Mouse (Mus musculus) erythroblast, embryonic 14.5 days (primary cell): ENCODE measurements around the gene Gm49337. TPM values are rescaled to one million over a fixed set of nuclear protein-coding genes. Genes with fewer than 3 reads are reported as not detected.

Source experiments
- H3K27me3 ChIP-seq: 2 replicates; pipeline ENCODE4 v1.6.1; 2012; ENCODE audit warnings: inconsistent platforms; ENCODE audit not compliant: control insufficient read depth
- H3K36me3 ChIP-seq: 2 replicates; pipeline ENCODE4 v1.6.1; 2012; ENCODE audit warnings: mild to moderate bottlenecking, inconsistent platforms; ENCODE audit not compliant: control insufficient read depth
- H3K4me1 ChIP-seq: 2 replicates; pipeline ENCODE4 v1.6.1; 2012; ENCODE audit warnings: inconsistent platforms; ENCODE audit not compliant: control insufficient read depth
- H3K4me3 ChIP-seq: replicated peaks from 2 replicates; pipeline ENCODE3; 2012; ENCODE audit warnings: moderate library complexity, mild to moderate bottlenecking, inconsistent platforms
- H3K9me3 ChIP-seq: 2 replicates; pipeline ENCODE4 v1.6.1; 2012; ENCODE audit warnings: low read length, inconsistent platforms, mixed read lengths; ENCODE audit not compliant: control insufficient read depth
- GATA1 ChIP-seq: IDR thresholded peaks from 2 replicates; pipeline ENCODE4 v1.6.1; 2012; ENCODE audit warnings: low read length, inconsistent platforms, mixed read lengths
- TAL1 ChIP-seq: IDR thresholded peaks from 3 replicates; pipeline ENCODE4 v1.6.1; 2012; ENCODE audit warnings: low read length, inconsistent platforms, mixed read lengths
- polyA plus RNA-seq: library from polyadenylated mRNA; stranded (reverse); fragments of >175 nt; gene quantifications from 2 replicates; pipeline ENCODE4 v1.2.3, GENCODE M21; 2012

The Gm49337 gene
- polyA plus RNA-seq, 1 experiment: not detected

- no peaks in the 10 kb centered on the region; the same call in 1 of the 2 replicates for H3K9me3 ChIP-seq
- H3K4me1 ChIP-seq: peaks cover 10% of the 10 kb centered on the region
- H3K36me3 ChIP-seq: no peaks in the 10 kb centered on the region
- TF ChIP-seq GATA1 (no peak), TAL1 (no peak)
- H3K27me3 ChIP-seq: peaks cover 52% of the 10 kb centered on the region
- no peak overlapping the region for H3K4me3 ChIP-seq
Measured at GRCm38 (mm10) chr4:116141736-116142135, 31.4 kb upstream of the Gm49337 start.

DNA sequence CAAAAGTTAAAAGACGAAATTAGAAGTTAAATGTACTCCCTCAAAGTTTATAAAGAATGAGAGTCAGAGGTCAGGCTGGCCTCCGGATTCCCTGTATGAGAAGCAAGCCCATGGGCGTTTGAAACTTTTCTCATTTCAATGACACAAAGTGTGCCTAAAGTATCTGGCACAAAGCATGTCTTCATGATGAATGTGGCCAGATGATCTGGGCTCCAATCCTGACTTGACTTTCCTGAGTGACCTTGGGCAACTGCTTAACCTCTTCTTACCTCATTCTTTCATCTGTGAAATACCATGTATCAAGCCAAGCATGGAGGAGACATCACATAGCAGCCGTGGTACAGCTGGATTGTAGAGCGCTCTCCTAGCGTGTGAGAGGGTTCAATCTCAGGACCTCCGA, 30.9 kb upstream of the Gm49337 start:
- Histone ChIP-seq H3K36me3 (no peaks in the 10 kb centered on the region), H3K27me3 (peaks cover 52% of the 10 kb centered on the region), H3K4me3 (no peak overlapping the region), H3K9me3 (peaks cover 3% of the 10 kb centered on the region), H3K4me1 (peaks cover 10% of the 10 kb centered on the region)
- TF ChIP-seq TAL1 (no peak), GATA1 (no peak)

DNA sequence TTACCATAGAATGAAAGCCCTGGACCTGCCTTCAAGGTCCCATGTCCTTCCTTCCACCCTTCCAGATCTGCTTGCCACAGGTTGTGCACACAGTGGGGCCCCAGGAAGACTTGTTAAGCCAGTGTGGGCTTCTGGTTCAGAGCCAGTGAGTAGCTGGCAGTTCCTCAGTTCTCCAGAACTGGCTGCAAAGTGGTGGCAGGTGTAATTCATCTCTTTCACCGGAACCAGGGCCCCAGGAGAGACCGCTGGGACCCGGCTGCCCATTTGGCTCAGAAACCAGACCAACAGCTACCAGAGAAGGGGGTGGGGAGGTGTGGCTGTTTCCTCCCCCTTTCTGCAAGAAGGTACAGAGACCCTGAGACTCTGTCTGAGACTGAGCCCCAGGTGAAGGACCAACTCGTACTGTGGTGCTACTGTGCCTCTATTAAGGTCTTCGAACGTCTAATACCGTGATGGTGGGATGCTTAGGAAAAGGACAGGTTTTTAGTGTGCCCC, 29.8 kb upstream of the Gm49337 start:
- TF ChIP-seq TAL1 (no peak), GATA1 (no peak)
- peaks cover 5% of the 10 kb centered on the region for H3K9me3 ChIP-seq
- H3K4me3 ChIP-seq: no peak overlapping the region
- H3K27me3 ChIP-seq: peaks cover 54% of the 10 kb centered on the region
- peaks cover 10% of the 10 kb centered on the region for H3K4me1 ChIP-seq
- no peaks in the 10 kb centered on the region for H3K36me3 ChIP-seq

DNA sequence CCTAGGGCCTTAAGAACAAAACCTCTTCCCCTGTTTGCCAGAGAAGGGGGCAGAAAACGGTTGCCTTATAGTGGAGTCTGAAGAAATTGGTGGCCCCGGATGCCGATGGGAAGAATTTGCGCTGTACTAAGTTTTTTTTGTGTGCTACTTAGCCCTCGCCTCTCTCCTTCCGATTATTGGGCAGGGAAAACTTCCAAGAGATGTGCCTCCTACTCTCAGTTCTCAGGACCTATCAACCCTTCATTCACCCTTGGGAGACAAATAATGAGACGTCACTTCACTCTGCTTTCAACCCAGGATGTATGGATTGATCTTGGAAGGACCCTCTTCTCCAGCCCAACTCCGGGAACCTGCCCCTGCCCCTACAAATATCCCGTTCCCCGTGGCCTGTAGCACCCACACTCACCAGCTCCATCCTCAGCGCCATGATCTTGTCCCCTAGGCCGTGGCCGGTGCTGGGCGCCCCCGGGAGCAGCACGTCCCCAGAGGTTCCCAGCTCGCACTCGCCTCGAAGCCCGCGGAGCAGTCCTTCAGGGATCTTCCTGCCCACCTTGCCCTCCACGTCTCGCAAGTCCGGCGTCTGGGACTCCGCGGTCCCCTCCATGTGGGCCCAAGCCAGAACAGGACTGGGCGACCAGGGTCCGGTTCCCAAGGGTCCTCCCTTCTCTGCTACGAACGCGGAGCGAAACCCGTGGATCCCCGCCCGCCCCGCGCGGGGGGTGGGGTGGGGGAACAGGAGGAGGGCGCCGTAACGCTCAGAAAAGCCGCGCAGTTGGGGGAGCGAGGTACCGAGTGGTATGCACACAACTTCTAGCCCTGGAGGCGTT, 29.1 kb upstream of the Gm49337 start:
- Histone ChIP-seq H3K27me3 (peaks cover 54% of the 10 kb centered on the region), H3K4me1 (peaks cover 10% of the 10 kb centered on the region), H3K9me3 (peaks cover 5% of the 10 kb centered on the region), H3K36me3 (no peaks in the 10 kb centered on the region), H3K4me3 (peak overlapping the region; percentile 57)
- no peak for TF ChIP-seq TAL1
- TF ChIP-seq GATA1: no peak

DNA sequence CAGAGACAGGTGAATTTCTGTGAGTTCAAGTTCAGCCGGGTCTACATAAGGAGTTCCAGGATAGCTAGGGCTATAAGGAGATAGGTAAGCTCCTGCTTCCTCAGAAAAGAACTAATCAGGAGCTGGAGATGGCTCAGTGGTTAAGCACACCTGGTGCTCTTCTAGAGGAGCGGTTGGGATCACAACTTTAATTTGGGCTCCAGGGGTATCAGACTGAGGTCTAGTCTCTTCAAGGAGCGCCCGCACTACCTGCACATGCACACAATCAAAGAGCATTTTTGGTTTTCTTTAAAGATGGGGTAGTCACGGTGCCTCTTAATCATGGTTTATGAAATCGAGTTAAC, 23.4 kb upstream of the Gm49337 start:
- Histone ChIP-seq H3K4me3 (peak overlapping the region; percentile 80), H3K4me1 (peaks cover 25% of the 10 kb centered on the region), H3K27me3 (peaks cover 11% of the 10 kb centered on the region), H3K36me3 (peaks cover 31% of the 10 kb centered on the region), H3K9me3 (peaks cover 5% of the 10 kb centered on the region)
- TF ChIP-seq GATA1 (no peak), TAL1 (no peak)

- Histone ChIP-seq H3K27me3 (peaks cover 6% of the 10 kb centered on the region), H3K4me1 (peaks cover 25% of the 10 kb centered on the region), H3K9me3 (peaks cover 5% of the 10 kb centered on the region), H3K4me3 (peak overlapping the region; percentile 80), H3K36me3 (peaks cover 36% of the 10 kb centered on the region)
- no peak for TF ChIP-seq TAL1
- TF ChIP-seq GATA1: no peak
Measured at GRCm38 (mm10) chr4:116150156-116150861, 22.9 kb upstream of the Gm49337 start.

DNA sequence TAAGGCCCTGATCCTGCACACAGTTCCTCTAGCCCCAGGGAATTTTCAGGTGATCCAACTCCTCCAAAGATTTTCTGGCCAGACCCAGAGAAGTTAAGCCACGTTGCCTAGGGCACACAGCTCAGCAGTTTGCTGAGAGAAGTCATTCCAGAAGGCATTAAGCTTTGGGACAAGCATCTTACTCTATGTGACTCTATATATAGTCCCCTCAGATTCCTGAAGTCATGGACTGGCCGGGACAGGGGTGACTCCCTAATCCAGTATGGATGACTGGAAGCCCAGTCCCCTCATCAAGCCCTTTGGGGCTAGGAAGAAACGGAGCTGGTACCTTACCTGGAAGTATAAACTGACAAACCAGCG, 22.3 kb upstream of the Gm49337 start:
- TF ChIP-seq TAL1: no peak
- no peak for TF ChIP-seq GATA1
- H3K4me3 ChIP-seq: peak overlapping the region; percentile 80
- H3K36me3 ChIP-seq: peaks cover 41% of the 10 kb centered on the region
- peaks cover 25% of the 10 kb centered on the region for H3K4me1 ChIP-seq
- peaks cover 5% of the 10 kb centered on the region for H3K9me3 ChIP-seq
- H3K27me3 ChIP-seq: peaks cover 2% of the 10 kb centered on the region

- peaks cover 25% of the 10 kb centered on the region for H3K4me1 ChIP-seq
- peak within 1 kb of the TSS; percentile 80 for H3K4me3 ChIP-seq
- peaks cover 2% of the 10 kb centered on the region for H3K27me3 ChIP-seq
- peaks cover 45% of the 10 kb centered on the region for H3K36me3 ChIP-seq
- H3K9me3 ChIP-seq: peaks cover 5% of the 10 kb centered on the region
- no peak for TF ChIP-seq TAL1
- TF ChIP-seq GATA1: no peak
Measured at GRCm38 (mm10) chr4:116151238-116151637, 21.9 kb upstream of the Gm49337 start, which contains the start of gene Lurap1. Gene Lurap1 (minus strand): TSS chr4:116151338.

DNA sequence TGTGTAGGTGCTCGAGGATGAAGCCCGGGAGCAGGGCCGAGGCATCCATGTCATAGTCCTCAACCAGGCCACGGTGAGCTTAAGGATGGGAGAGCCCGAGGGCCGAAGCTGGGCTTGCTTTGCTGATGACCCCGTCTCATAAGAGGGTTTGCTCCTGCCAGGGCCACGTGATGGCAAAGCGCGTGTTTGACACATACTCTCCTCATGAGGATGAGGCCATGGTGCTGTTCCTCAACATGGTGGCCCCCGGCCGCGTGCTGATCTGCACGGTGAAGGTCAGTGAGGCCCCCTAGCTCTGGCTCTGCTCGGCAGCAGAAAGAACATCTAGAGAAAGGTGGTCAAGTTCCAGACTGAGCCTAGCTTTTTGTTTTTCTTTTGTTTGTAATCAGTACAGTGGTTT, 20.5 kb upstream of the Gm49337 start:
- TF ChIP-seq TAL1 (no peak), GATA1 (no peak)
- Histone ChIP-seq H3K4me1 (peaks cover 25% of the 10 kb centered on the region), H3K36me3 (peaks cover 56% of the 10 kb centered on the region), H3K4me3 (no peak overlapping the region), H3K9me3 (no peaks in the 10 kb centered on the region), H3K27me3 (peaks cover 2% of the 10 kb centered on the region)
